Mouse (Mus musculus): Measurements from ENCODE around the gene Ccdc159. TPM values are rescaled to one million over a fixed set of nuclear protein-coding genes. Genes with fewer than 3 reads are reported as not detected.

The Ccdc159 gene
- polyA plus RNA-seq (2012; rRNA removed; ENCODE audit: low replicate concordance), result 10.3 and 13.2 TPM in 2 replicates

GRCm38 (mm10) chr9:21927208-21927753 is at the start of gene Ccdc159, which contains the start of gene Tmem205:
Gene Ccdc159 (plus strand): TSS chr9:21927471.
Gene Tmem205 (minus strand): TSS chr9:21927556.

GRCm38 (mm10) chr9:21918035-21918592 is 9.2 kb upstream of the Ccdc159 start, which contains the start of gene Rab3d:
Gene Rab3d (minus strand): TSS chr9:21918192.

GRCm38 (mm10) chr9:21936692-21937570 is 9.7 kb downstream of the Ccdc159 start, which contains the start of gene Plppr2:
Gene Plppr2 (plus strand): TSS chr9:21937033.

GRCm38 (mm10) chr9:21955570-21956281 is 28.5 kb downstream of the Ccdc159 start, which contains the start of gene Swsap1:
Gene Swsap1 (plus strand): TSS chr9:21955755.

GRCm38 (mm10) chr9:21963417-21963816 is 36.1 kb downstream of the Ccdc159 start, which contains the start of gene Epor:
Gene Epor (minus strand): TSS chr9:21963506.

Other genes starting within 250 kb of the Ccdc159 start
- gene Ldlr, start 204.0 kb upstream of the Ccdc159 start, polyA plus RNA-seq (2012; rRNA removed; ENCODE audit: low replicate concordance), result 38.0 and 38.8 TPM in 2 replicates
- 1.4 and 12.8 TPM in 2 replicates for gene Spc24, start 167.2 kb upstream of the Ccdc159 start, polyA plus RNA-seq (2012; rRNA removed; ENCODE audit: low replicate concordance)
- 57.7 and 93.8 TPM in 2 replicates for gene Kank2, start 128.7 kb upstream of the Ccdc159 start, polyA plus RNA-seq (2012; rRNA removed; ENCODE audit: low replicate concordance)
- 88.4 and 128 TPM in 2 replicates for gene Angptl8, start 92.0 kb upstream of the Ccdc159 start, polyA plus RNA-seq (2012; rRNA removed; ENCODE audit: low replicate concordance)
- 153 and 172 TPM in 2 replicates for gene Dock6, start 74.8 kb upstream of the Ccdc159 start, polyA plus RNA-seq (2012; rRNA removed; ENCODE audit: low replicate concordance)
- gene Rab3d, start 9.3 kb upstream of the Ccdc159 start, polyA plus RNA-seq (2012; rRNA removed; ENCODE audit: low replicate concordance), result 104 and 231 TPM in 2 replicates
- 156 and 380 TPM in 2 replicates for gene Tmem205, start 85 bp downstream of the Ccdc159 start, polyA plus RNA-seq (2012; rRNA removed; ENCODE audit: low replicate concordance)
- 15.4 and 26.3 TPM in 2 replicates for gene Plppr2, start 9.6 kb downstream of the Ccdc159 start, polyA plus RNA-seq (2012; rRNA removed; ENCODE audit: low replicate concordance)
- 7.3 and 11.5 TPM in 2 replicates for gene Swsap1, start 28.3 kb downstream of the Ccdc159 start, polyA plus RNA-seq (2012; rRNA removed; ENCODE audit: low replicate concordance)
- 7.3 and 23.8 TPM in 2 replicates for gene Epor, start 36.0 kb downstream of the Ccdc159 start, polyA plus RNA-seq (2012; rRNA removed; ENCODE audit: low replicate concordance)
- 16.3 and 35.2 TPM in 2 replicates for gene Rgl3, start 62.0 kb downstream of the Ccdc159 start, polyA plus RNA-seq (2012; rRNA removed; ENCODE audit: low replicate concordance)
- gene Ccdc151, start 75.2 kb downstream of the Ccdc159 start, polyA plus RNA-seq (2012; rRNA removed; ENCODE audit: low replicate concordance), result 0.07 and 0.19 TPM in 2 replicates
- gene Prkcsh, start 75.3 kb downstream of the Ccdc159 start, polyA plus RNA-seq (2012; rRNA removed; ENCODE audit: low replicate concordance), result 71.3 and 86.6 TPM in 2 replicates
- 0.22 and 0.56 TPM in 2 replicates for gene Elavl3, start 124.6 kb downstream of the Ccdc159 start, polyA plus RNA-seq (2012; rRNA removed; ENCODE audit: low replicate concordance)
- not detected in 2 replicates for gene Gm49318, start 143.8 kb downstream of the Ccdc159 start, polyA plus RNA-seq (2012; rRNA removed; ENCODE audit: low replicate concordance)
- 14.6 and 26.8 TPM in 2 replicates for gene Zfp653, start 143.9 kb downstream of the Ccdc159 start, polyA plus RNA-seq (2012; rRNA removed; ENCODE audit: low replicate concordance)
- 56.9 and 69.5 TPM in 2 replicates for gene Ecsit, start 158.0 kb downstream of the Ccdc159 start, polyA plus RNA-seq (2012; rRNA removed; ENCODE audit: low replicate concordance)
- 19.0 and 388 TPM in 2 replicates for gene Cnn1, start 171.7 kb downstream of the Ccdc159 start, polyA plus RNA-seq (2012; rRNA removed; ENCODE audit: low replicate concordance)
- gene Elof1, start 189.7 kb downstream of the Ccdc159 start, polyA plus RNA-seq (2012; rRNA removed; ENCODE audit: low replicate concordance), result 141 and 144 TPM in 2 replicates
- gene Acp5, start 208.2 kb downstream of the Ccdc159 start, polyA plus RNA-seq (2012; rRNA removed; ENCODE audit: low replicate concordance), result 344 and 1,133 TPM in 2 replicates
- gene Pigyl, start 229.4 kb downstream of the Ccdc159 start, polyA plus RNA-seq (2012; rRNA removed; ENCODE audit: low replicate concordance), result 64.5 and 77.9 TPM in 2 replicates